Mouse (Mus musculus): ENCODE measurements around the gene Sfmbt1. TPM values are rescaled to one million over a fixed set of nuclear protein-coding genes. Genes with fewer than 3 reads are reported as not detected.
A peak's percentile ranks its signal among the peaks of the same experiment; 100 is the strongest.
"Not testable (repeated sequence)": the region's sequence is repeated elsewhere in the genome, so short reads cannot be mapped to it uniquely, and the experiment has no call there.

Gene Sfmbt1
- total RNA-seq, 2 experiments from 2014 or later = 11.7 to 13.0 TPM

DNA sequence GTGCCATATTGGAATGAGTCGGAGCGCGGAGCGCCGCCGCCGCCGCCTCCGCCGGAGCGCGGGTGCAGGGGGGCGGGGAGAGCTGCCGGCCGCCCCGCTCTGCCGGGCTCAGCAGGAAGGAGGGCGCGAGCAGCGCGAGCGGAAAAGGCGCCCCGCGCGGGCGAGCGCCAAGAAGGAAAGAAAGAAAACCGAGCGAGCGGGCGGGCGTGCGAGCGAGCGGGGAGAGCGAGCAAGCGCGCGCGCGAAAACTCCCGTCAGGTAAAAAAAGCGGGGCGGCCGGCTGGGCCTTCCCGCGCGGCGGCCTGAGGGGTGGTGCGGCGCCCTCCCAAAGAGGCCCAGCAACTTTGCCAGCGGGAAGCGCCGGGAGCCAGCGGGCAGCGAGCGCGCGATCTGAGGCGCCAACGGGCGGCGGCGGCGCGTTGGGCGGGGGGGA is 985 bp downstream of the Sfmbt1 start:
- DNase-seq (ENCODE audit: low spot score) = peak; percentile 64
- intact Hi-C loops (cut with DNase I) = loop anchor here (5.0 kb wide), 1 partner anchor 152 kb away; no protein-coding TSS in a partner anchor

DNA sequence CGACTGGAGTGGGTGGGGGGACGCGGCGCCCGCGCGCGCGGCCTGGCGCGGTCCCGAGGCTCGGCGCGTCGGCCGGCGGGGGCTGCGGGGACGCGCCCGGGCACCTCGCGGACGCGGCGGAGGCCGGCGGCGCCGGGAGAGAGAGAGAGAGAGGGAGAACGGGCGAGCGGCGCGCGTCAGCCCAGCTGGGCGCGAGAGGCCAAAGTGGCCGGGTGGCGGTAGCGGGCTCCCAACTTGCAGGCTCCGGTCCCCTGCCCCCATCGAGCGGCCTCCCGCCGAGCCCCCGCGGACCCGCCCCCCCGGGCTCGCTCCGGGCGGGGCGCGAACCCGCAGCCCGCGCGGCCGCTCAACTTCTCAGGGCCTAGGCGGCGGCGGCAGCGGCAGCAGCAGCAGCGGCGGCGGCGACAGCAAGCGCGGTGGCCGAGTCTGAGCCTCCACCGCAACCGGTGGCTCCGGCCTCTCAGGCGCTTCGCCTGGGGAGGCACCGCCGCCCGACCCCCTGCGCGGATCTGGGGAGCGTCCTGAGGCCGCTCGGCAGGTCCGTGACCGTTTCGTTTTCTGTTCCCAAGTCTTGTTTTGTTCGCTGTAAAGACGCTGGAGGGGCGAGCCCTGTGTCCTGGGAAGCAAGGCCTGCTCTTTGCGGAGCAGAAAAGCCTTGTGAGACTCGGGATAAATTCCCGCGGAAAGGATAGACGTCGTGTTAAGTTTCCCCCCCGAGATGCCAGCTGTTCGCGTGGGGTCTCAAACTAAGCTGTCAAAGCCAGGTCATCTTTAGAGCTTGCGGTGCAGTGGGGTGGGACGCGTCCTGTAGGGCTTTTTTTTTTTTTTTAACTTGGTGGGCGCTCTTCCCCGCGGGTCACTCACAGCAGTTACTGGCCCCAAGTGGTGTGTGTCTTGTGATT is 1.7 kb downstream of the Sfmbt1 start:
- intact Hi-C loops (cut with DNase I) = loop anchor here (5.0 kb wide), 1 partner anchor 151 kb away; no protein-coding TSS in a partner anchor
- peak; percentile 35 for DNase-seq (ENCODE audit: low spot score)

DNA sequence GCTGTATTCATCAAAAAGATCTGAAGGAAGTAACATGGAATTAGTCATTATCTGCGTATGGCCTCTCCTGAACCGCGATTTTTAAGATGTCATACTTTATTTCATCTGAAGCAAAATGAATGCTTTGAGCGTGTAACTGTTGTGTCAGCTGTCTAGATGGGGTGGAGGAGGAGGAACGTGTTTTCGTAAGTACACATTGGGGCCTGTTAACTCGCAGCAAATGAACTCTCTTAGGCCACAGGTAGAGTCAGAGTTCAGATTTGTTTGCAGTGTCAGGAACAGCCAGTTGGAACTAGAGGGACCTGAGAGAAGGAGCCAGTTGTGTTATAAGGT is 2.3 kb downstream of the Sfmbt1 start:
- DNase-seq (ENCODE audit: low spot score) = no peak
- intact Hi-C loops (cut with DNase I) = loop anchor here (5.0 kb wide), 1 partner anchor 150 kb away; no protein-coding TSS in a partner anchor

DNA sequence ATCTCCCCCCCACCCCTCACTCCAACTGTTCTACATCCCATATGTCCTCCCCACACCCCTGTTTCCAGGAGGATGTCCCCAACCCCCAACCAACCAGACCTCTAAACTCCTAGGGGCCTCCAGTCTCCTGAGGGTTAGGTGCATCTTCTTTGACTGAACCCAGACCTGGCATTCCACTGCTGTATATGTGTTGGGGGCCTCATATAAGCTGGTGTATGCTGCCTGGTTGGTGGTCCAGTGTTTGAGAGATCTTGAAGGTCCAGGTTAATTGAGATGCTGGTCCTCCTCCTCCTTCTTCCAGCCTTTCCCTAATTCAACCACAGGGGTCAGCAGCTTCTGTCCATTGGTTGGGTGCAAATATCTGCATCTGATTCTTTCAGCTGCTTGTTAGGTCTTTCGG is 4.0 kb downstream of the Sfmbt1 start:
- DNase-seq (ENCODE audit: low spot score) = not testable (repeated sequence)
- intact Hi-C loops (cut with DNase I) = loop anchor here (5.0 kb wide), 1 partner anchor 149 kb away; no protein-coding TSS in a partner anchor

DNA sequence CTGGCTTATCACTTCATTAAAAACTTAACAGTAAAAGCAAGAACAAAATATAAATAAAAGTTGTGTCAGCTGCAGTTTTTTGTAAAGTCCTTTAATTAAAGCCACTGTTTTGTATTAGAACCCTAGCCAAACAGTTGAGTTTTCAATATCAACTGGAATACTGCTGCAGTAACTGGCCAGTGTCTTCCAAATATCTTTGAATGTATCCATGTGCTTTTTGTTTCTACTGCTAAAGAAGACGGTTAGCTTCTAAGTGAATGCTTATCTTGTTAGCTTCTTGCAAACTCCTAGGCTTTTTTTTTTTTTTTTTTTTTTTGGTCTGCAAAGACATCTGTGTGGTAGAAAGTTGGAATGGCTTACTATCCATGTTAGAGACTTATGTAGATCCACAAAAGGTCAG is 4.9 kb downstream of the Sfmbt1 start:
- intact Hi-C loops (cut with DNase I) = loop anchor here (5.0 kb wide), 1 partner anchor 148 kb away; no protein-coding TSS in a partner anchor
- no peak for DNase-seq (ENCODE audit: low spot score)

DNA sequence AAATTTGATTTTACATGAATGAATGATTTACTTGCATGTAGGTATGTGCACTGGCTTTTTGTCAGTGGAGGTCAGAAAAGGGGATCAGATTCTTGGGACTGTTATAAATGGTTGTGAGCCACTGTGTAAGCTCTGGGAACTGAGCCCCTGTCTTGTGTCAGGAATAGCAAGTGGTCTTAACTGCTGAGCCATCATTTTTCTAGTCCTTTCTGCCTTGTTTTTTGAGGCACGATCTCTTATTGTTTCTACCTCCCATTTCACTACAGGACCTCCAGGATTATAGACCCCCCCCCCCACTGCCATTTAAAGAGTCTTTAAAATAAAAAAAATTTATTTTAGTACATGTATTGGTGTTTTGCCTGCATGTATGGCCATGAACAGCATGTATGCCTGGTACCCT is 7.2 kb downstream of the Sfmbt1 start:
- intact Hi-C loops (cut with DNase I) = no loop called here

DNA sequence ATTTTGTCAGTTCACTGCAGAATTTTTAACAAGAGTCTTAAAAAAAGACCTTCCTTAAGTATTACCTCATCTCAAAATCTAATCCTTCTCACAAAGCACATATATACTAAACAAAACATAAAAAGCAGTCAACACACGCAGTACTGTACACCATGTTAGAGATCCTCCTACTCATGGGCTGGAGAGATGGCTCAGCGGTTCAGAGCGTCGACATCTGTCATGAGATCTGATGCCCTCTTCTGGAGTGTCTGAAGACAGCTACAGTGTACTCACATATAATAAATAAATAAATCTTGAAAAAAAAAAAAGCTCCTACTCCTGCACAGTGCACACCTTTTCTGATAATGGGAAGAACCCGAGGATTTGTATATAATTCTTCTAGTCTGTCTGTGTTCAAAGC is 7.8 kb downstream of the Sfmbt1 start:
- DNase-seq (ENCODE audit: low spot score) = no peak
- intact Hi-C loops (cut with DNase I) = no loop called here

More for the DNA sequence above, 7.2 kb downstream of the Sfmbt1 start:
- no peak for DNase-seq (ENCODE audit: low spot score)

DNA sequence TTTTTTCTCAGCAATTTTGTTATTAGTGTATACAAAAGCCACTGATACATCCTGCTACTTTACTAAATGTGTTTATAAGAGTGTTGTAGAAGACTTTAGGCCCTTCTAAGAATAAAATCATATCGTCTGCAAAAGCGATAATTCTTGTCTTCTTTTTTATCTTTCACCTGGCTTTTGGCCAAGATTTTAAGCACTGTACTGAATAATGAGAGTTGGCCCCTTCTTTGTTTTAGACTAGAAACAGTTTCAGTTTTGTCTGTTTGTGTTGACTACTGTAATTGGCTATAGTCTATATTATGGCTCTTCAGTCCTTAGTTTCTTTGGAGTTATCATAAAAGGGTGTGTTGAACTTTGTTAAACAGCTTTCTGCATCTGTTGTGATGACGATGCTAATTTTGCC is 17.2 kb downstream of the Sfmbt1 start:
- intact Hi-C loops (cut with DNase I) = no loop called here
- DNase-seq (ENCODE audit: low spot score) = no peak

DNA sequence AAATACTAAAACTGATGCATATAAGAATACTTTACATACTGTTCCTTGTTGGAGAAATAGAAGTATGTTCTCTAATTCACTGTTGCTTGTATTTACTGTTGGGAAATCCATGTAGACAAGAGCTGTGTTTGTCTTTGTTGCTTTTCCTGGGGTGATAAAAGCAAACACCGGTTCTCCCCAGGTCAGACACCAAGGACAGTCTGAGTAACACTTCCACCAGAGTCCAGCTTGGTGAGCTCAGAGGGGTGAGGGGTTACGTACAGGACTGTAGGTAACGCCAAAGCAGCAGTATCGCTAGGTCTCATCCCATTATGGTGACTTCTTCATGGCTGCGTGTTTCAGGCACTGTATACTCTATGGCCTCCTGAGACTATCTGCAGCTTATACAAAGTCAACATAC is 20.0 kb downstream of the Sfmbt1 start:
- intact Hi-C loops (cut with DNase I) = no loop called here
- no peak for DNase-seq (ENCODE audit: low spot score)

DNA sequence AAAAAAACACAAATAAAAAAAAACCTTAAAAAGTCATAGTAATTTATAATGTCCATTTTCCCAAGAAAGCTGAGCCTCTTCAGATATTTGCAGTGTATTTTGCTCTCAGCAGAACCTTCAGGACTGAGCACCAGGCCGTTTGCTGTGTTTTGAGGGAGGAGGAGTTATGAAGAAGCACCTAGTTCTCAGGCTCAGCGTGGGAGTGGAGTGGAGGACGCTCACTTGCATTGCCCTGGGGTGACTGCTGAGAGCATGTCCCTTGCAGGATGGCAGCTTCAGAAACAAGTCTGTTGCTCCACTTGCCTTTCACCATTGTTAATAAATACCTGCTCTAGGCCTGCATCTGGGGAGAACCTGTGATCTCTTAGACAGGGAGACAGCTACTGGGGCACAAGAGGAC is 21.2 kb downstream of the Sfmbt1 start:
- DNase-seq (ENCODE audit: low spot score) = no peak
- intact Hi-C loops (cut with DNase I) = no loop called here

DNA sequence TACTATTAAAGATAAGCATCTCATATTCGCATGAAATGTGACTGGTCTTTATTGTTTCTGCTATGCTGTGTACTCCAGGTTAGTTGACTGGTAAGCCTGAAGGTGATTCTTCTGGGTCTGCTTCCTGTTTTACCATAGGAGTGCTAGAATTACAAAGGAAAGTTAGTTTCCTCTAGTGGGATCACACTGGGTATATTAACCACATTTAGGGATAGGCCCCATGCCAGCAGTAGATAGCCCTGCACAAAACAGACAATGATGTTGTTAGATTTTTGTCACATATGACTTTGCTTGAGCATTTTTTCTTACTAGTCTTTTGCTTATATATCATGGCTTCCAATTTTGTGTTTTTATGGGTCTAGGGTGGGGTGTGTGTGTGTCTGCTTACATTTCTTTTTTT is 21.8 kb downstream of the Sfmbt1 start:
- no peak for DNase-seq (ENCODE audit: low spot score)
- intact Hi-C loops (cut with DNase I) = no loop called here

DNA sequence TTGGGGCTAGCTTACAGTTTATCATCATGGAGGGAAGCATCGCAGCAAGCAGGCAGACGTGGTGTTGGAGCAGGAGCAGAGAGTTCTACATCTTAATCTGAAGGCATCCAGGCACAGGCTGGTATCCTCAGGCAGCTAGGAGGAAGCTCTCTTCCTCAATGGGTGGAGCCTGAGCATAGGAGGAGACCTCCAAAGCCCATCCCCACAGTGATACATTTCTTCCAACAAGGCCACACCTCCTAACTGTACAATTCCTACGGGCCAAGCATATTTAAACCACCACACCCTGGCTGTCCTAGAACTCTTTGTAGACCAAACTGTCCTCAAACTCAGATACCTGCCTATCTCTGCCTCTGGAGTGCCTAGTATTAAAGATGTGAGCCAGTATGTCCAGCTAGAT is 29.2 kb downstream of the Sfmbt1 start:
- intact Hi-C loops (cut with DNase I) = no loop called here
- no peak for DNase-seq (ENCODE audit: low spot score)

DNA sequence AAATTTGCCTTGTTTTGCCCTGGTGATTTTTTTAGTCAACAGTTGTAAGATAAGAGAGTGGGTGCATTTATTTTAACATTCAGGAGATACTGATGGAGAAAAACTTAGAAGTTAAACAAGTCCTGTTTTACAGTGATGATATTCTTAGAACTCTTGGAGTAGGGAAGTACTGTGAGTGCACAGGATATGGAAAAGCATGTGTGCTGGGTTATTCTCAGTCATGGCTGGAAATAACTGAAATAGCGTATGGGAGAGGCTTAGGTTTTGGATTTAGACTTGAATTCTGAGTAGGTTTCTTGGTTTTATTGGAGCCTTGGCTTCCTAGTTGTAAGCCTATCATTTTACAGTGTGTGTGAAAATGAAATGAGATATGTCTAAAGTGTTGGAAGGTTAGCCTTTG is 31.5 kb downstream of the Sfmbt1 start:
- intact Hi-C loops (cut with DNase I) = no loop called here
- no peak for DNase-seq (ENCODE audit: low spot score)

DNA sequence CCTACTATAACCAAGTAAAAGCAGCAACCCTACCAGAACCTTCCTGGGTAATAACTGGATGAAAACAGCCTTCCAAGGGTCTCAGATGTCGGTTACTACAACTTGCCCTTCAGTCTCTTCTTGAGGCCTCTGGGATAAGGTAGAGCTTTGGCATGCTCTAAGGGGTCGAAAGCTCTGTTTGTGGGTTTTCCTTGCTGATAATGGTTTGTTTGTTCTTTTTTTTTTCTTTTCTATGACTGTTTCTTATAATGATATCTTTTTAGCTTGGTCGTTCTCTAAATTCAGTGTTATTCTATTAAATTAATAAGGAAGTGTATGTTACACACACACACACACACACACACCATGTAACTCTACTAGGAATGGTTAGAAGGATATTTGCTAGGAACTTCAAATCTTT is 42.6 kb downstream of the Sfmbt1 start:
- intact Hi-C loops (cut with DNase I) = no loop called here
- no peak for DNase-seq (ENCODE audit: low spot score)

DNA sequence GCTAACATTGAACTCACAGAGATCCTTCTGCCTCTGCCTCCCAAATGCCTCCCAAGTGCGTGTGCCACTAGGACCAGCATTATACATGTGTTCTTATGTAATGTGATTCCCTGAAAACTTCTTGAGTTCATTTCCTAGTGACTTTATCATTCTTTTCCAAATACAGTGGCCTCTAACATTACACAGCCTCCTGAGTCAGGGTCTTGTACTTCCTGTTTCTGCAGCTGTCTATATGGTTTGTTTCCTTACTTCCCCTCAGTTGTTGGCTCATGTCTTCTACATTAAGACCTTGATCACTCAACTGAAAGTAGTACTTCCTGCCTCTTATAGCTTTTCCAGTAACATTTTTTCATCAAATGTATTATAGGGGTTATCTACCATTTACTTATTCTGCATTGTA is 46.6 kb downstream of the Sfmbt1 start:
- DNase-seq (ENCODE audit: low spot score) = no peak
- intact Hi-C loops (cut with DNase I) = no loop called here

DNA sequence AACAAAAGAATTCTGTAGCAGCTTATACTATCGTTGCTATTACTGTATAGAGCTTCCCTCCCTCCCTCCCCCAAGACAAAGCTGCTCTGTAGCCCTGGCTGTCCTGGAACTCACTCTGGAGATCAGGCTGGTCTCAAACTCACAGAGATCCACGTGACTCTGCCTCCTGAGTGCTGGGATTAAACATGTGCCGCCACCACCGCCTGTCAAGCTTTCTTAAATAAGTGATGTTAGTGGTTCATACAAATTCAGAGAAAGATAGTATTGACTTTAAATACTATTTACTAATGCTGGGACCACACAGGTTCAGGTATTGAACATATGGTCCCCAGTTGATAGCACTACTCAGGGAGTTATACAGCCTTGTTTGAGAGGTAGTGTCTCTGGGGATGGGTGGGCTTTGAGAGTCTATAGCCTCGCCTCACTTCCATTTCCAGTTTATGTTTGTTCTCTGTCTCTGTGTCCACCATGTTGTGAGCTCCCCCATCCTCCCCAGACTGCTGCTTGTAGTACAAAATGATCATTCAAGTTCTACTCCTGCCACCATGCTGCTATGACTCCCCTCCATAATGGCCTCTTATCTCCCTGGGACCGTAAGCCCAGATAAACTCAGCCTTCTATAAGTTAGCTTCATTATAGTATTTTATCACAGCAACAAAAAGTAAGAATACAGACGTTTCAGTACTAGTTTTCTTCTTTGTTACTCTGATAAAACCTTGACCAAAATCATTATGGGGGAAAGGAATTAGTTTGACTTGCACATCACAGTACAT is 47.7 kb downstream of the Sfmbt1 start:
- intact Hi-C loops (cut with DNase I) = no loop called here
- no peak for DNase-seq (ENCODE audit: low spot score)

DNA sequence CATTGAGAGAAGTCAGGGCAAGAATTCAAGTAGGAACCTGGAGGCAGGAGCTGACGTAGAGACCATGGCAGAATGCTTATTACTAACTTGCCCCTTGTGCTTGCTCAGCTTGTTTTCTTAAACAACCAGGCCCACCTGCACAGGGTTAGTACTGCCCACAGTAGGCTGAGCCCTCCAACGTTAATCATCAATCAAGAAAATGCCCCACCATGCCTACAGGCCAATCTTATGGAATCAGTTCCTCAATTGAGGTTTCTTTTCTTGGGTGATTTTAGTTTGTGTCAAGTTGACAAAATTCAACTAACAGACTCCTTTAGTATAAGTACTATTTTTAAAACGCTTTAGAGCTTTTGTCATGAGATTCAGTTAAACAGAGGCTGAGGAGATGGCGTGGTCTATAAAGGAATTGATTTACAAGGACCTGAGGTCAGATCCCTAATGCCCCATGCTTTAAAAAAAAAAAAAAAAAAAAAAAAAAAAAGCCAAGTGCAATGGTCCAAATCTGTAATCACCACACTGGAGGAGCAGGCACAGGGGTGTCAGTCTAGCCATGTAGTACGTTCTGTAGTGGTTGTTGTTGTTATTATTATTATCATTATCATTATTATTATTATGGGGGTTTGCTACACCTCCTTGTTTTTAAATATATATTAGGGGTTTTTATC is 48.4 kb downstream of the Sfmbt1 start:
- intact Hi-C loops (cut with DNase I) = no loop called here
- DNase-seq (ENCODE audit: low spot score) = no peak

DNA sequence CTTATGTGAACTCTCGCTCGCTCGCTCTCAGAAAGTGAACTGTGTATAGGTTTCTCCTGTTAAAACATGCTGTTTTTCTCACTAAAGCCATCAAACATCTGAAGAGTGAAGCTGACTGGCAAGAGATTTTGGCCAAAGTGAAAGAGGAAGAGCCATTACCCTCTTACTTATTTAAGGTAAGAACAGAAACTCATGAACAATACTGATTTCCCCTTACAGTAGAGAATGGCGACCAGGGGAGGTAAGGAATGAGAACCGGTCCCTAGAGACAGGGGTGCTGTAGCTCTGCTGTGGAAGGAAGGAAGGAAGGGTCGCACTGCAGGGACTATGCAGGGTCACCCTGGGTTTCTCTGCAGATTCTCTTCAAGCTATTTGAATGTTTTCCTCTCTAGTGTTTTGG is 70.0 kb downstream of the Sfmbt1 start:
- DNase-seq (ENCODE audit: low spot score) = no peak

DNA sequence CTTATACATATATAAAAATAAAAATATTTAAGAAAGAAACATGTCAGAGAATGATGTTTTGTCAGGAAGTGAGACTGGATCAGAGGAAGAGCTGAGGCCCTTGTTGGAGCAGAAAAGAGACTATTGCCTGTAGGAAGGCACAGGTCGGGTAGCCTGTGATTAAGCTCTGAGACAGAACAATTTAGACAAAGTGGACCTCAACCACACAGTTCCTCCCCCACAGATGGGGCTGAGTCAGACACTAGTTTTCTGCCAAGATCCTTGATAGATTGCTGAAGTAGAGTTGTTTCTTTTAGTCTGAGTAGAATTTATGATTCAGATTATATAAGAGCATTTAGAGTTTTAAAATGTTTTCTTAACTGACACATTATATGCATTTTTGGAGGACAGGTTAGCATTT is 74.8 kb downstream of the Sfmbt1 start:
- intact Hi-C loops (cut with DNase I) = loop anchor here (5.0 kb wide), 1 partner anchor 77 kb away; the partner anchor contains the start of gene Sfmbt1
- no peak for DNase-seq (ENCODE audit: low spot score)

More for the DNA sequence above, 70.0 kb downstream of the Sfmbt1 start:
- intact Hi-C loops (cut with DNase I) = loop anchor here (5.0 kb wide), 1 partner anchor 72 kb away; the partner anchor contains the start of gene Sfmbt1

DNA sequence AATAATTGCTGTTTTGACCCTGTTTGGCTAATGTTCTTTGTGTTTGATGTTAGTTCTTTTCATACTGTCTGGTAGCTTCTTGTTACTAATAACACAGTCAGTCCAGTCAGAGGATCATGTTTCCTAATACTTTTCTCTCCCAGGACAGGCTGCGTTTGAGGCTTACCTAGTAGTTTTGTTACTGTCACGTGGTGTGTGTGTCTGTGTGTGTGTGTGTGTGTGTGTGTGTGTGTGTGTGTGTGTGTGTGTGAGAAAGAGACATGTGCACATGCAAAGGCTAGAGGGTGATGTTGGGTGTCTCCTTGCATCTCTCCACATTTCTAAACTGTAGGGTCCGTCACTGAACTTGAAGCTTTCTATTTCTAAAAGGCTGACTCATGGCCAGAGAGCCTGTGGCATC is 78.2 kb downstream of the Sfmbt1 start:
- no peak for DNase-seq (ENCODE audit: low spot score)
- intact Hi-C loops (cut with DNase I) = no loop called here

Data from heart, postnatal 25 days (tissue).